In genomic region chr10:123274554-123274953, GRCm38 (mm10) we compare ENCODE assay signal across 18 mouse cellular contexts. TPM values are rescaled to one million over a fixed set of nuclear protein-coding genes. Genes with fewer than 3 reads are reported as not detected.
DNase-seq lines count a peak whose midpoint lies in the region; ATAC-seq and TF ChIP-seq lines count a peak whose summit lies in the region.
"Had no signal": no experiment of that assay in that cellular context is flagged by ENCODE, and none has a peak within 500 bp of the region (broad histone marks: within the 10 kb centered on the region; RNA-seq: fewer than 3 reads in every experiment).

No protein-coding gene starts in this region.

- no peak for TF ChIP-seq EP300 in MEL (IDR thresholded peaks at IDR 0.05; ENCODE audit: low read depth in 1 of 2, low read length in 2 of 2)

- TF ChIP-seq CTCF in lung, adult 2 months (IDR thresholded peaks at IDR 0.05; ENCODE audit: insufficient read depth, low read length), result no peak
- no peak for TF ChIP-seq CTCF in MEL (IDR thresholded peaks at IDR 0.05 in 2 of 3, conservative IDR thresholded peaks at IDR 0.05 in 1 of 3; ENCODE audit: control insufficient read depth in 1 of 3, insufficient read depth in 1 of 3, low read depth in 2 of 3, low read length in 3 of 3, poor library complexity in 1 of 3, severe bottlenecking in 1 of 3)

- H3K36me3 ChIP-seq in heart, embryonic 15.5 days, result no peaks in the 10 kb centered on the region
- no peaks in the 10 kb centered on the region for H3K36me3 ChIP-seq in lung, embryonic 15.5 days
- H3K36me3 ChIP-seq in MEL (ENCODE audit: control insufficient read depth in 1 of 2, insufficient read depth in 2 of 2, low read length in 2 of 2), result no peaks in the 10 kb centered on the region
- no peaks in the 10 kb centered on the region for H3K36me3 ChIP-seq in liver, embryonic 11.5 days (ENCODE audit: control insufficient read depth, insufficient read depth, low read length)
- H3K36me3 ChIP-seq: embryonic facial prominence, embryonic 10.5 days; limb, embryonic 15.5 days; midbrain, embryonic 10.5 days had no signal

- WGBS in heart, embryonic 15.5 days, result 45% methylated on average over 11 of the region's 11 CpGs
- 42% methylated on average over 11 of the region's 11 CpGs for WGBS in lung, embryonic 15.5 days
- 44% methylated on average over 11 of the region's 11 CpGs for WGBS in lung, adult 2 months
- 58% methylated on average over 11 of the region's 11 CpGs for WGBS in liver, embryonic 11.5 days

- no peak for DNase-seq in heart, adult 11 months
- DNase-seq in lung, adult 2 months, result no peak
- DNase-seq in MEL (ENCODE audit: low read depth, low spot score), result no peak
- peak; percentile 10 to 16 for DNase-seq in adrenal gland, postnatal 36 days
- DNase-seq in liver, embryonic 11.5 days (ENCODE audit: low spot score), result no peak
- DNase-seq in MN1 (ENCODE audit: low spot score), result no peak
- DNase-seq: cerebellum, adult 9-11 months; gastrocnemius, adult 2 months; heart, adult 2 months; right cerebral cortex, adult 18-20 months; thymus, postnatal 36 days had no signal

- no peaks in the 10 kb centered on the region for H3K4me1 ChIP-seq in heart, embryonic 15.5 days (replicated peaks)
- H3K4me1 ChIP-seq in lung, embryonic 15.5 days, result no peaks in the 10 kb centered on the region
- H3K4me1 ChIP-seq in lung, adult 2 months (ENCODE audit: control insufficient read depth, insufficient read depth, low read length), result no peaks in the 10 kb centered on the region
- no peaks in the 10 kb centered on the region for H3K4me1 ChIP-seq in MEL (ENCODE audit: control insufficient read depth in 1 of 2, insufficient read depth in 2 of 2, low read length in 2 of 2)
- H3K4me1 ChIP-seq in liver, embryonic 11.5 days (replicated peaks; ENCODE audit: control insufficient read depth, insufficient read depth, low read length), result no peaks in the 10 kb centered on the region
- H3K4me1 ChIP-seq: embryonic facial prominence, embryonic 10.5 days; limb, embryonic 15.5 days; midbrain, embryonic 10.5 days had no signal

- H3K79me2 ChIP-seq in MEL (ENCODE audit: control insufficient read depth, insufficient read depth, low read length, poor library complexity), result no peaks in the 10 kb centered on the region

- TF ChIP-seq RAD21 in MEL (IDR thresholded peaks at IDR 0.05; ENCODE audit: low read depth, low read length), result no peak

- H3K27me3 ChIP-seq in heart, embryonic 15.5 days, result no peaks in the 10 kb centered on the region
- no peaks in the 10 kb centered on the region for H3K27me3 ChIP-seq in lung, embryonic 15.5 days
- no peaks in the 10 kb centered on the region; a peak in 1 of 4 replicates for H3K27me3 ChIP-seq in MEL (ENCODE audit: control insufficient read depth in 1 of 2, insufficient read depth in 2 of 2, low read length in 2 of 2)
- H3K27me3 ChIP-seq in liver, embryonic 11.5 days (replicated peaks; ENCODE audit: control insufficient read depth, insufficient read depth, low read length), result no peaks in the 10 kb centered on the region
- H3K27me3 ChIP-seq: limb, embryonic 15.5 days had no signal

- no peak overlapping the region for H3K9ac ChIP-seq in heart, embryonic 15.5 days
- H3K9ac ChIP-seq in lung, embryonic 15.5 days, result no peak overlapping the region
- H3K9ac ChIP-seq in MEL (ENCODE audit: control insufficient read depth, low read depth, low read length, poor library complexity, severe bottlenecking), result no peak overlapping the region
- no peak overlapping the region for H3K9ac ChIP-seq in liver, embryonic 11.5 days (ENCODE audit: low read depth, low read length)
- H3K9ac ChIP-seq: limb, embryonic 15.5 days had no signal

- no peak for TF ChIP-seq POLR2A in lung, adult 2 months (IDR thresholded peaks at IDR 0.05; ENCODE audit: borderline replicate concordance, extremely low read depth, low read depth, low read length)
- TF ChIP-seq POLR2A in MEL (IDR thresholded peaks at IDR 0.05; ENCODE audit: control insufficient read depth in 1 of 2, insufficient read depth in 1 of 2, low read depth in 1 of 2, low read length in 2 of 2, poor library complexity in 1 of 2), result no peak

- ATAC-seq in heart, embryonic 15.5 days (replicated peaks; ENCODE audit: insufficient number of reproducible peaks, insufficient read depth, low FRiP score, low read depth), result no peak
- no peak for ATAC-seq in lung, embryonic 15.5 days (ENCODE audit: borderline replicate concordance, extremely low read depth, low FRiP score, low TSS enrichment)
- ATAC-seq in liver, embryonic 11.5 days (replicated peaks; ENCODE audit: low FRiP score), result no peak
- ATAC-seq: forebrain, embryonic 16.5 days; Patski had no signal

- H3K27ac ChIP-seq in heart, embryonic 15.5 days, result no peak overlapping the region
- H3K27ac ChIP-seq in lung, embryonic 15.5 days, result no peak overlapping the region
- H3K27ac ChIP-seq in MEL (ENCODE audit: control insufficient read depth, low read depth, low read length), result no peak overlapping the region
- H3K27ac ChIP-seq in liver, embryonic 11.5 days (ENCODE audit: low read depth, low read length), result no peak overlapping the region
- H3K27ac ChIP-seq: embryonic facial prominence, embryonic 10.5 days; gastrocnemius, adult 2 months; heart, adult 2 months; limb, embryonic 15.5 days; midbrain, embryonic 10.5 days had no signal

- H3K9me3 ChIP-seq in heart, embryonic 15.5 days (replicated peaks), result no peaks in the 10 kb centered on the region
- no peaks in the 10 kb centered on the region for H3K9me3 ChIP-seq in lung, embryonic 15.5 days
- H3K9me3 ChIP-seq in MEL (replicated peaks; ENCODE audit: insufficient read depth, low read length), result no peaks in the 10 kb centered on the region
- no peaks in the 10 kb centered on the region for H3K9me3 ChIP-seq in liver, embryonic 11.5 days (ENCODE audit: control insufficient read depth, low read length)
- H3K9me3 ChIP-seq: embryonic facial prominence, embryonic 10.5 days; limb, embryonic 15.5 days; midbrain, embryonic 10.5 days had no signal

- H3K4me3 ChIP-seq in heart, embryonic 15.5 days, result no peak overlapping the region
- H3K4me3 ChIP-seq in lung, embryonic 15.5 days, result no peak overlapping the region
- no peak overlapping the region for H3K4me3 ChIP-seq in lung, adult 2 months (replicated peaks; ENCODE audit: extremely low read depth, low read depth, low read length)
- H3K4me3 ChIP-seq in MEL (ENCODE audit: control insufficient read depth in 1 of 2, insufficient read depth in 1 of 2, low read depth in 2 of 2, low read length in 2 of 2), result no peak overlapping the region
- no peak overlapping the region for H3K4me3 ChIP-seq in liver, embryonic 11.5 days (ENCODE audit: low read depth, low read length)
- H3K4me3 ChIP-seq: embryonic facial prominence, embryonic 10.5 days; gastrocnemius, adult 2 months; heart, adult 2 months; limb, embryonic 15.5 days; midbrain, embryonic 10.5 days had no signal

- H3K4me2 ChIP-seq in heart, embryonic 15.5 days, result peak overlapping the region; percentile 23; the same call in 1 of the 2 replicates
- H3K4me2 ChIP-seq in lung, embryonic 15.5 days, result 0 out of 2 replicates have a peak overlapping the region, but pooled peaks have one; percentile 10
- no peak overlapping the region for H3K4me2 ChIP-seq in liver, embryonic 11.5 days
- H3K4me2 ChIP-seq: limb, embryonic 15.5 days had no signal

TF ChIP-seq in MEL, 35 proteins besides CTCF, POLR2A, EP300 and RAD21:
- no peak for TF ChIP-seq GABPA (IDR thresholded peaks at IDR 0.05; ENCODE audit: low read depth, low read length)
- peak; percentile 44; the same call in 1 of the 2 replicates for TF ChIP-seq MAFK (IDR thresholded peaks at IDR 0.05; ENCODE audit: borderline replicate concordance, low read depth, low read length)
TF ChIP-seq in MEL: peak in this region for 1.

RNA-seq across cellular contexts. Expression of gene Fam19a2, which starts 10.8 kb away (rescaled TPM):
- polyA plus RNA-seq in heart, embryonic 15.5 days (2015; fragmentation: Nextera tagmentation; extraction: Ambion mirVana), result 0.55 and 0.96 TPM in 2 replicates
- 1.5 and 1.6 TPM in 2 replicates for polyA plus RNA-seq in lung, embryonic 15.5 days (2015; fragmentation: Nextera tagmentation; extraction: Ambion mirVana)
- 0.07 TPM in 1 of 2 replicates, not detected in the other for polyA plus RNA-seq in lung, adult 2 months (2012; rRNA removed)
- total RNA-seq in MEL (2012; rRNA removed), result not detected in 2 replicates
- not detected for polyA plus RNA-seq in MEL (2012; ENCODE audit: insufficient read depth in 1 of 2, insufficient read length in 2 of 2, low read depth in 1 of 2, low replicate concordance in 2 of 2, missing spikeins in 1 of 2)
- total RNA-seq in adrenal gland, postnatal 36 days (2021), result 1 to 10 TPM in 1 of 2 experiments, under 1 TPM in 1; 0.82 to 1.7 TPM
- 0.58 and 0.75 TPM in 2 replicates for polyA plus RNA-seq in liver, embryonic 11.5 days (2014; fragmentation: Nextera tagmentation; extraction: Ambion mirVana)
- total RNA-seq: gastrocnemius, adult 2 months had no signal
- polyA plus RNA-seq: heart, adult 2 months had no signal

Comparison
In these comparisons a context has a peak if more than half of its experiments do, and no peak if none do; other contexts are left out.
1. DNase-seq: peak in adrenal gland, postnatal 36 days (2 of 2); none in heart, adult 11 months (single experiment), lung, adult 2 months (single experiment), MEL (single experiment), liver, embryonic 11.5 days (single experiment) and MN1 (single experiment).